Mouse (Mus musculus) forelimb bud, embryonic 11.5 days (tissue): ENCODE results near the gene Muc3.

ENCODE experiments used
- DNase-seq: peaks from one replicate; pipeline ENCODE4 v3.0.0-alpha.2; 2012; ENCODE audit warnings: low read depth, low spot score

The Muc3 gene

GRCm38 (mm10) chr5:137095135-137095534 is 54.0 kb downstream of the Muc3 start:
- no peak for DNase-seq

GRCm38 (mm10) chr5:137093720-137094119 is 55.4 kb downstream of the Muc3 start:
- DNase-seq: no peak

DNA sequence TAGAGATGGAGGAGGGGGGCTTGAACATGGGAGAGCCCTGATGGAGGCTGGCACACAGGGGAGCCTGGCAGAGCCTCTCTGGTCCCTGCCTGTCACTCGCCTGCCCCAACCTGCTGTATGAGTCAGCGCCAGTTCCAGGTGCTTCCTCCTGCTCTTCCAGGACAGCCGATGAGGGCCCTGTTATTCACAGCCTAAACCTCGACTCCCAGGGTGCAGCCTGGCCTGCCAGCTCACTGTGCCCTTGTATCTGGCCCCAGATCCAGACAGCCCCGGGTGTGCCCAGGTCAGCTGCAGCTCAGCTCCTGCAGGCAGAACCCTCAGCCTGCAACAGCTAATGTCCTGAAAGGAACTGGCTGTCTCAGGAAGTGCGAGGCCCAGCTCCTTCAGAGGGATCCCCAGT is 57.6 kb downstream of the Muc3 start:
- DNase-seq: no peak

- no peak for DNase-seq
Observed at GRCm38 (mm10) chr5:137090870-137091269, 58.3 kb downstream of the Muc3 start.

GRCm38 (mm10) chr5:137087410-137087809 is 61.7 kb downstream of the Muc3 start:
- no peak for DNase-seq

GRCm38 (mm10) chr5:137085731-137086130 is 63.4 kb downstream of the Muc3 start:
- DNase-seq: no peak

GRCm38 (mm10) chr5:137085021-137085420 is 64.1 kb downstream of the Muc3 start:
- no peak for DNase-seq
